Mouse (Mus musculus): Measurements from ENCODE around the gene Basp1. TPM values are rescaled to one million over a fixed set of nuclear protein-coding genes. Genes with fewer than 3 reads are reported as not detected.
A peak's percentile ranks its signal among the peaks of the same experiment; 100 is the strongest.

Basp1 gene
- polyA plus RNA-seq, 1 experiment = 5.2 TPM

GRCm38 (mm10) chr15:25403879-25404278, 9.7 kb downstream of the Basp1 start:
- H3K4me1 ChIP-seq (ENCODE audit: control insufficient read depth, insufficient read depth, insufficient read length, low read length) = no peaks in the 10 kb centered on the region
- no peak overlapping the region for H3K27ac ChIP-seq (replicated peaks; ENCODE audit: low read depth, low read length)
- H3K4me3 ChIP-seq (ENCODE audit: insufficient read depth, low read depth, low read length) = no peak overlapping the region

GRCm38 (mm10) chr15:25402001-25402400, 11.6 kb downstream of the Basp1 start:
- no peaks in the 10 kb centered on the region for H3K4me1 ChIP-seq (ENCODE audit: control insufficient read depth, insufficient read depth, insufficient read length, low read length)
- no peak overlapping the region for H3K27ac ChIP-seq (replicated peaks; ENCODE audit: low read depth, low read length)
- no peak overlapping the region for H3K4me3 ChIP-seq (ENCODE audit: insufficient read depth, low read depth, low read length)

- Histone ChIP-seq H3K4me3 (ENCODE audit: insufficient read depth, low read depth, low read length) (no peak overlapping the region), H3K4me1 (ENCODE audit: control insufficient read depth, insufficient read depth, insufficient read length, low read length) (no peaks in the 10 kb centered on the region), H3K27ac (replicated peaks; ENCODE audit: low read depth, low read length) (no peak overlapping the region)
Observed at GRCm38 (mm10) chr15:25400276-25400675, 13.3 kb downstream of the Basp1 start.

DNA sequence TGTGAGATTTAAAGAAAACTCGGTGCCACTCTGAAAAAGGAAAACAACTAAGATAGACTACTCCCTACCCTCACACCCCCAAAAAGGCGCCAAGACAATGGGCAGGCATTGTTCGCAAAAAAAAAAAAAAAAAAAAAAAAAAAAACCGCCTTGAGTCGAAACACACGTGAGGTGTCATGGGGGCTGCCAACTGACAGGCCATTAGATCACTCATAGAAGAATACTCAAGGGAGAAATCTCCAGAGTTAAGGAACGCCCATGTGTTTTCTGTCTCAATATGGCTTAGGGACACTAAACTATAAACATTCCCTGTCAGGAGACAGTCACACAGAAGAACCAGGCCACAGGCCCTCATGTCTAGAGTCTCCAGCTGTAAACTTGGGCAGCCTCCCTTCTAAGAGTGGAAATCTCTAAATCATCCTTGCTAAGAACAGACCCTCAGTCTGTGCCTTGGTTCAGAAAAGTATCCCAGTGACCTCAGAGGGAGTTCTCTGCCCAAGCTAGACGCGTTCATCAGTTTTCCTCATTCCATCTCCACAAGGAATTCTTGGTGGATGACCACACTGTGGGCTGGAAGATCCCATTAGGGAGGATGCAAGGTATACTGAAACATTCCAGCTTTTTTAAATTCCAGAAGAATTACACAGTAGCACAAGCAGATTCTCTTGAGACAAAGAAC, 17.5 kb downstream of the Basp1 start:
- H3K27ac ChIP-seq (replicated peaks; ENCODE audit: low read depth, low read length) = no peak overlapping the region

DNA sequence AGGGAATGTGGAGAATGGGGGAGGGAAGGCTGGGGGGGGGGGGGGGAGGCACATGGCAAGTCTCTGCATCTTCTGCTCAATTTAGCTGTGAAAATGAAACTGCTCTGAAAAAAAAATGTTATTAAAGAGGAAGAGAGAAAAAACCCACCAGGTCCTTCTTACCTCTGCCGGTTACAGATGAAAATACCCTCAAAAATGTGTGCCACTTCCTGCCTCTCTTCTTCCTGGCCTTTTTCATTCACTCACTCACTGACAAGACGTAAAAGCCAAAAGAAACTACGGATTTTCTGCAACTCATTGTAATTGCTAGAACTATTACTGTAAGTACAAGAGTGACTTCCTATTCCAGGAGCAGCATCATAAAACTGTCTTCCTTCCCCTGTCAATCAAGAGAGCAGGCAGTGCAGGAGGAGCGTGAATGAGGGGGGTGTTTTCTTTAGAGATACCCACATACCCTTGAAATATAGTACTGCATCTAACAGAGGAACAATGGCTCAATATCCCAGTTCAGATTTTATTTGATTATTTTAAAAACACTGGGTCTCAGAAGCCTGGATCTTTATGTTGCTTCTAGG, 21.0 kb downstream of the Basp1 start:
- H3K27ac ChIP-seq (replicated peaks; ENCODE audit: low read depth, low read length) = no peak overlapping the region
- H3K4me3 ChIP-seq (ENCODE audit: insufficient read depth, low read depth, low read length) = no peak overlapping the region
- H3K4me1 ChIP-seq (ENCODE audit: control insufficient read depth, insufficient read depth, insufficient read length, low read length) = no peaks in the 10 kb centered on the region

More for the DNA sequence above, 17.5 kb downstream of the Basp1 start:
- H3K4me1 ChIP-seq (ENCODE audit: control insufficient read depth, insufficient read depth, insufficient read length, low read length) = no peaks in the 10 kb centered on the region
- H3K4me3 ChIP-seq (ENCODE audit: insufficient read depth, low read depth, low read length) = no peak overlapping the region

GRCm38 (mm10) chr15:25391210-25391609, 22.4 kb downstream of the Basp1 start:
- H3K4me3 ChIP-seq (ENCODE audit: insufficient read depth, low read depth, low read length) = no peak overlapping the region
- no peak overlapping the region for H3K27ac ChIP-seq (replicated peaks; ENCODE audit: low read depth, low read length)
- no peaks in the 10 kb centered on the region for H3K4me1 ChIP-seq (ENCODE audit: control insufficient read depth, insufficient read depth, insufficient read length, low read length)

- H3K4me1 ChIP-seq (ENCODE audit: control insufficient read depth, insufficient read depth, insufficient read length, low read length) = no peaks in the 10 kb centered on the region
- no peak overlapping the region for H3K4me3 ChIP-seq (ENCODE audit: insufficient read depth, low read depth, low read length)
- H3K27ac ChIP-seq (replicated peaks; ENCODE audit: low read depth, low read length) = no peak overlapping the region
Observed at GRCm38 (mm10) chr15:25387572-25387971, 26.0 kb downstream of the Basp1 start.

DNA sequence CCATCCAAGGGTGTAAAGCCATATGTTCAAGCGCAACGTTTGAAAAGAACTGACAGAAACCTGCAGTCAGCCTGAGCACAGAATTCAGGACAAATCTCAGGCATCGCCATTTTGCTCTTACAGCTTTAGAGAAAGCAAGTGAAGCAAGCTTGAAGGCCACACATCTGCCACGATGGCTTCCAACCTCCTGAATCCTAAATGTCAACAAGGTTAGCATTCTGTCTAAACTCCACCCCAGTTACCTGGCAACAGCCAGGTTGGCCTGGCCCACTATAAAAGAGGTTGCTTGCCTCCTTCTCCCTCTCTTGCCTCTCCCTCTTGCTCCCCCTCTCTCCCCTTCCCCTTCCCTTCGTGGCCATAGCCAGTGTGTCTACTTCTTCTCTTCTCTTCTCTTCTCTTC, 33.5 kb downstream of the Basp1 start:
- no peak overlapping the region for H3K27ac ChIP-seq (replicated peaks; ENCODE audit: low read depth, low read length)
- H3K4me3 ChIP-seq (ENCODE audit: insufficient read depth, low read depth, low read length) = no peak overlapping the region
- H3K4me1 ChIP-seq (ENCODE audit: control insufficient read depth, insufficient read depth, insufficient read length, low read length) = no peaks in the 10 kb centered on the region

DNA sequence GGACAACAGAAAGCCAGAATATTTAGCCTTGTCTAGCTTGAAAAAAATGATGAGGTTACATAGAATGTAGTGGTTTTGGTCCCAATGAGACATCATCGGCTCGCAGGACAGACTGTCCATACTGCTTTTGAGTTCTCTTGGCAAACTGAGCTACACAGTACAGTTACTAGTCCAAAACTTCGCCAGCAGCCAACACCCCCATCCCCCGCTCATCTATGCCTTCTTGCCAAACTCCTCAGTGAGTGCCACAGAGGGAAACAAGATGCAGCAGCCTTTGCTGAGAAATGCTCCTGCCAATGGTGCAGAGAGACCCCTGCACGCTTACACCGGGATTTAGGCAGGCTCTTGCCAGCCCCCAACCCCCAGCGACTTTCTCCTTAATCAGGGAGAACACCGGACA, 34.9 kb downstream of the Basp1 start:
- Histone ChIP-seq H3K27ac (replicated peaks; ENCODE audit: low read depth, low read length) (no peak overlapping the region), H3K4me3 (ENCODE audit: insufficient read depth, low read depth, low read length) (no peak overlapping the region), H3K4me1 (ENCODE audit: control insufficient read depth, insufficient read depth, insufficient read length, low read length) (no peaks in the 10 kb centered on the region)

GRCm38 (mm10) chr15:25376914-25377313, 36.6 kb downstream of the Basp1 start:
- H3K4me3 ChIP-seq (ENCODE audit: insufficient read depth, low read depth, low read length) = no peak overlapping the region
- no peak overlapping the region for H3K27ac ChIP-seq (replicated peaks; ENCODE audit: low read depth, low read length)
- H3K4me1 ChIP-seq (ENCODE audit: control insufficient read depth, insufficient read depth, insufficient read length, low read length) = no peaks in the 10 kb centered on the region

DNA sequence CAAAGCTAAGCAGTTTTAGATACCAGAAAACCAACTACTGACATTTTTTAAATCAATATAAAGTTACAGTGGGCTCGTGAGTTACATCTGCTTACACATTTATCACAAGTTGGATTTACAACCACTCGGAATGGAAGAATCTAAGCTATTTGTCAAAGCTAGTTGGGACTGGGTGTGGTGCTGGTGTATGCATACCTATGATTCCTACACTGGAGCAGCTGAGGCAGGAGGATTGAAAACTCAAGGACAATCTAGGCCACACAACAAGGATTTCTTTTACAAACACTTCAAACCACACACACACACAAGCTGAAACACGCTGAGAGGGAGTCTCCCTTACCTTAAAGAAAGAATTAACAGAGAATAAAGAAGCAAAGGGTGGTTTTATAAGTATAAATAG, 40.1 kb downstream of the Basp1 start:
- Histone ChIP-seq H3K4me1 (ENCODE audit: control insufficient read depth, insufficient read depth, insufficient read length, low read length) (no peaks in the 10 kb centered on the region), H3K4me3 (ENCODE audit: insufficient read depth, low read depth, low read length) (no peak overlapping the region), H3K27ac (replicated peaks; ENCODE audit: low read depth, low read length) (no peak overlapping the region)

DNA sequence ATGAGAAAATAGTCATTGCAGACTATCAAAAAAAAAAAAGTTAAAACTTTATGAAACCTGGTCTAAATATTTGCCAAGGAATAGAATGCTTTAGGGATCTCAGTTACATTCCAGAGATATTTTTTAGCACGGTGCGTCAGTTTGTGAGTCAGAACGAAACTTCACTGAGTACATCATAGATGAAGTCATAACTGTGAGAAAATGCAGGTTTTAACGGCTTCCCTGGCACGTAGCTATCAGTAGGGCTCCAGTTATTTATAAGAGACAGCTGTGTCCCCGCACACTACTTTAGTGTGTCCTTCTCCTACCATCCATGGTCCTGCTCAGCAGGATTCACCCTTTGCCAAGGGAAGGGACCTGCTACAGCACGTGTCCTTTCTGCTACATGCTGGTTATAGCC, 44.0 kb downstream of the Basp1 start:
- H3K4me3 ChIP-seq (ENCODE audit: insufficient read depth, low read depth, low read length) = no peak overlapping the region
- no peak overlapping the region for H3K27ac ChIP-seq (replicated peaks; ENCODE audit: low read depth, low read length)
- no peaks in the 10 kb centered on the region for H3K4me1 ChIP-seq (ENCODE audit: control insufficient read depth, insufficient read depth, insufficient read length, low read length)

DNA sequence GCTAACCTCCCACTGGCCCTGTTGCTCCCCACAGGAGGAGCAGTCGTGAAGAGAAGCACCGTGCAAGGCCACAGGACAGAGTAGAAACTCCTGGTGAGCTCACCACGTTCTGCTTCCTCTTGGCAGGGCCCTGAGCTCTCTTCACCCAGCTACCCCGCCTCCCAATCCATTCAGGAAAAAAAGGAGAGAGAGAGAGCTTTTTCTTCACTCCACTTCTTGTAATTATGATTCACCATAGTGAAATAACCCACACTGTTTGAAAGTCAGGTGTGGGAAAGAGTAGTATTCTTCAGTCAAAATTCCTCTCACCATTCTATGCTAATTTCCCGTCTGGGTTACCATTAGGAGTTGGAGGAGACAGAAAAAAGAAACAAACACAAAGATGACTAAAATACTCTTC, 48.1 kb downstream of the Basp1 start:
- no peak overlapping the region for H3K27ac ChIP-seq (replicated peaks; ENCODE audit: low read depth, low read length)
- no peaks in the 10 kb centered on the region for H3K4me1 ChIP-seq (ENCODE audit: control insufficient read depth, insufficient read depth, insufficient read length, low read length)
- no peak overlapping the region for H3K4me3 ChIP-seq (ENCODE audit: insufficient read depth, low read depth, low read length)

DNA sequence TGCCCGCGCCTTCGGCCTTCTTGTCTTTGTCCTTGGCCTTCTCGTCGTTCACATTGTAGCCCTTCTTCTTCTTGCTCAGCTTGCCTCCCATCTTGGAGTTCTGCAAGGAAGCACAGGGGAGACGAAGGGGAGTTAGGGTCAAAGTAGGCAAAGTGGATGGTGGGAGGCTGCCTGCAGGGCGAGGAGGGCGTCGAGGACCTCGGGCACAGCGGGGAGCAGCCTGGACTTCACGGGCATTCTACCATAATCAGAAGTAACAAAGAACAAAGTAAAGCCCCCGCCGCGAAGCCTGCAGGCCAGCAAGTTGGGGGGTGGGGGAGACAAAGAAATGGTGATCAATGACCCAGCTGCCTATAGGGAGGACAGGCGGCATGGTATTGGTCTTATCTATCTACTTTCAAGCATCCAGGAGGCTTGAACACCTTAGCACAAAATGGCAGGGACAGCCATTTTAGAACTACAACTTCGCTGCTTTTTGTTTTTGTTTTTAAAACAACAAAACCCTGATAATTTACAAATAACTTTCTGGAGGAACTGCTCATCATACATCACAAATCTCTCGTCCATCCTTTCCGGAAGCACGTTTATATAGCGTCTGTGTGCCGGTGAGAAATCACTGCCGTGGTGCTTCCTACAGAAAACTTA, 48.6 kb downstream of the Basp1 start:
- no peak overlapping the region for H3K27ac ChIP-seq (replicated peaks; ENCODE audit: low read depth, low read length)
- no peaks in the 10 kb centered on the region for H3K4me1 ChIP-seq (ENCODE audit: control insufficient read depth, insufficient read depth, insufficient read length, low read length)
- H3K4me3 ChIP-seq (ENCODE audit: insufficient read depth, low read depth, low read length) = no peak overlapping the region; the same call in 1 of the 2 replicates

DNA sequence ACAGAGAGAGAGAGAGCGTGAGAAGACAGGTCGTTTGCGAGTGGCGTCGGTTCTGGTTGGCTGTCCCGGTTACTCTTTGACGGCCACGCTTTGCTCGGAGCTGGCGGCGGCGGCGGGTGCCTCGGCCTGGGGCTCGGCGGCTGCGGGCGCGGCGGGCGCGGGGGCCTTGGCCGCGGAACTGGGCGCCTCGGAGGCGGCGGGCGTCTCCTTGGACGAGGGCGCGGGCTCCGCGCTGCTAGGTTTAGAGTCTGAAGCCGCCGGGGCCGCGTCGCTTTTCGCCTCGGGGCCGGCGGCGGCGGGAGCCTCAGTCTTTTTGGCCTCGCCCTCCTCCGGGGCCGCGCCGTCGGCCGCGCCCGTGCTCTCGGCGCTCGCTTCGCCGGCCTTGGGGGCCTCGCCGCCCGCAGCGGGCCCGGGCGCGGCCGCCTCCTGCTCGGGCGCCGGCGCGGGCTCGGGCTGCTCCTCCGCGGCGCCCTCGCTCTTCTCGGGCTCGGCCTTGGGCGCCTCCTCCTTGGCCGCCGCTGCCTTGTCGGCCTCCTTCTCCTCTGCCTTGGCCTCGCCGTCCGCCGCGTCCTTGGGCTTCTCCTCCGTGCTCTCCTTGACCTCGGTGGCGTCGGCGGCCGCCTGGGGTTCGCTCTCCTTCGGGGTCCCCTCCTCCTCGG, 49.3 kb downstream of the Basp1 start:
- Histone ChIP-seq H3K4me1 (ENCODE audit: control insufficient read depth, insufficient read depth, insufficient read length, low read length) (no peaks in the 10 kb centered on the region), H3K4me3 (ENCODE audit: insufficient read depth, low read depth, low read length) (peak overlapping the region; percentile 45), H3K27ac (replicated peaks; ENCODE audit: low read depth, low read length) (no peak overlapping the region)

All from brown adipose tissue, adult 24 weeks (tissue).